Mouse (Mus musculus): ENCODE results near the gene Nr3c2. TPM values are rescaled to one million over a fixed set of nuclear protein-coding genes. Genes with fewer than 3 reads are reported as not detected.

Nr3c2 gene
- polyA plus RNA-seq, 1 experiment from 2014 or later: 4.9 TPM

DNA sequence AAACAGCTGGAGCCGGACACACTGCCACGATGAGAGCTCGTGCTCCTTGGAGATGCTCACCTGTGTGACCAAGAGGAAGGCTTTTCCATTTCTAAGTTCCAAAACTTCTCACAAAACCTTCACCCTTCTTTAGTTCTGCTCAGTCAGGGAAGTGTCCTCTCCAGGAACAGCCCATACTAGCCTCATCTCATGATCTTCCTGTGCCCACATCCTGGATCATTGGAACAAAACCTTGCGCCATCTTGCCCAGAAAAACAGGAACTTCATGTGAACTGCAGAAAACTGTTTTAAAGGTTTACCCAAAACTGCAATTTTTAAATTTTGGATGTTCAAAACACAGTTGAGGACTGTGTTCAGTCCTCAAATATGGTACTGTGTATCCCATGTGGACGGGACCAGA lies 142.0 kb downstream of the Nr3c2 start:
- no peak overlapping the region for H3K27ac ChIP-seq (replicated peaks)
- H3K4me1 ChIP-seq (replicated peaks): no peaks in the 10 kb centered on the region
- H3K4me2 ChIP-seq: no peak overlapping the region
- no peak for ATAC-seq (ENCODE audit: low read depth)
- no peak overlapping the region for H3K9ac ChIP-seq
- H3K27me3 ChIP-seq: no peaks in the 10 kb centered on the region
- no peaks in the 10 kb centered on the region for H3K9me3 ChIP-seq
- no peak overlapping the region for H3K4me3 ChIP-seq
- 87% methylated on average over 5 of the region's 5 CpGs for whole genome bisulfite sequencing
- H3K36me3 ChIP-seq: no peaks in the 10 kb centered on the region

DNA sequence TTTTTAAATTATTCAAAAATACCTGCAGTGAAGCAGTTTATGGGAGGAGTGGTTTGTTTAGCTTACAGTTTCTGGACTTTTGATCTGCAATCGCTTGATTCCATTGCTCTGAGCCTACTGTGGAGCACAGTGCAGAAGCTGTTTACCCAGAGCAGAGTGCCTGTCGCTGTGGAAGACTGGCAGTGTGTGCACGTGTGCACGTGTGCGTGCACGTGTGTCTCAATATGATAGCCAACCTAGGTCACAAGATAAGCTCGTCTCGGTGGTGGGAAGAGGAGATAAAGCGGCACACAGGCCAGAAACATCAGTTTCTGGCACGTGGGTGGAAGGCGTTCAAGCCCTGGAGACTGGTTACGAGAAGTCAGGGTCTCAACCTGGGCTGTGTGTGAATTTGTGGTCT lies 145.6 kb downstream of the Nr3c2 start:
- Histone ChIP-seq H3K36me3 (no peaks in the 10 kb centered on the region), H3K4me1 (replicated peaks) (no peaks in the 10 kb centered on the region), H3K4me3 (no peak overlapping the region), H3K9me3 (no peaks in the 10 kb centered on the region), H3K9ac (no peak overlapping the region), H3K27ac (replicated peaks) (no peak overlapping the region), H3K4me2 (no peak overlapping the region), H3K27me3 (no peaks in the 10 kb centered on the region)
- 88% methylated on average over 12 of the region's 12 CpGs for whole genome bisulfite sequencing
- no peak for ATAC-seq (ENCODE audit: low read depth)

DNA sequence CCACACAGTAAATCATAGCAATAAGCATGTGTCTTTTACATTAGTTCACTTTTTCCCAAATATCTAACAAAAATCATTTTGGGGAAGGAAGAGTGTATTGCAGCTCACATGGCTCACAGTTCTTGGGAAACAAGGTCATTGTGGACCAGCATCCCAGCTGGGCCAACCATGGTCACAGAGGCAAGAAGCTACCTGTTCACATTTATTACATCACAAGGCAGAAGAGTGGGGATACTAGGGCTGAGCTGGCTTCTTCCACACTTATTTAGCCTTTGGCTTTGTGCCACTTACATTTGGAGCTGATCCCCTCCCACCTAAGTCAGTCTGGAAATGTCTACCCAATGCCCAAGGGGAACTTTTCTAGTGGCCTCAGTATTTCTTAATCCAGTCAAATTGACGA lies 146.5 kb downstream of the Nr3c2 start:
- Histone ChIP-seq H3K4me2 (no peak overlapping the region), H3K27me3 (no peaks in the 10 kb centered on the region), H3K9ac (no peak overlapping the region), H3K4me3 (no peak overlapping the region), H3K9me3 (no peaks in the 10 kb centered on the region), H3K4me1 (replicated peaks) (no peaks in the 10 kb centered on the region), H3K27ac (replicated peaks) (no peak overlapping the region), H3K36me3 (no peaks in the 10 kb centered on the region)
- WGBS: 86% methylated on average over 1 of the region's 1 CpGs
- no peak for ATAC-seq (ENCODE audit: low read depth)

DNA sequence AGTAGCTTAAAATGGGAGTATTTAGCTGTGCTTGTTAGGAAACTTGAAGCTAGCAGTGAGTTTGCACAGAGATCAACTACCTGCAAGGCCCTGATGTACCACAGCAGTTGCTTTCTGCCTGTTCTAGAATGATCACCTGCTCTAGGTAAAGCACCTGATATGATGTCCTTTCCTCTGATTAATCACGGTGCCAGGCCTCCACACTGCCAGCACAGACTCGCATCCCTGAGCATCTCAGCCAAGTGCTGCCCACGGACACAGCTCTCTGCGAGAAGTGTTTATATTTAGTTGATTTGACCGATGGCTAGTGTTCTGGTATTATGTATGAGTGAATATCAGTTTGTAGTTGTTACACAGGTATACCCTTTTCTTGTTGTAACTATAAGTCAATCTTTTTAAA lies 147.0 kb downstream of the Nr3c2 start:
- 94% methylated on average over 5 of the region's 5 CpGs for WGBS
- Histone ChIP-seq H3K9me3 (no peaks in the 10 kb centered on the region), H3K4me2 (no peak overlapping the region), H3K4me1 (replicated peaks) (no peaks in the 10 kb centered on the region), H3K27me3 (no peaks in the 10 kb centered on the region), H3K27ac (replicated peaks) (no peak overlapping the region), H3K9ac (no peak overlapping the region), H3K36me3 (no peaks in the 10 kb centered on the region), H3K4me3 (no peak overlapping the region)
- ATAC-seq (ENCODE audit: low read depth): no peak

DNA sequence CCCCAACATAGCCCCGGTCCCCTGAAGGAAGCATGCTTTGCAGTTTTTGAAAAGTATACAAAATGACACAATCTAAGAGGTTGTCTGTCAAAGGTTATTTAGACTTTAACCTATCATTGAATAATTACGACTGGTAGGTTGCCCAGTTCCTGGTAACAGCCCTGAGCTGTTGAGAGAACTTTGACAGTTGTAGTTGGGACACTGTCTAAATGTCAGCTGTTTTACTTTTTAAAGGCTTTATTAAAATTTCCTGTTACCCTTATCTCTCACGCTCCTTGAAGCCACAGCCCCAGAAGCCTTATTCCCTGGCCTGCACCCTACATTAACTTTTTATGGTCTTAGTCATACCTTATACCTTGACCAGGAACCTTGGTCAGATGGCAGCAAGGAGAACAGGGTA lies 147.5 kb downstream of the Nr3c2 start:
- Histone ChIP-seq H3K9me3 (no peaks in the 10 kb centered on the region), H3K36me3 (no peaks in the 10 kb centered on the region), H3K4me1 (replicated peaks) (no peaks in the 10 kb centered on the region), H3K9ac (no peak overlapping the region), H3K27ac (replicated peaks) (no peak overlapping the region), H3K27me3 (no peaks in the 10 kb centered on the region), H3K4me2 (no peak overlapping the region), H3K4me3 (no peak overlapping the region)
- 83% methylated on average over 3 of the region's 3 CpGs for WGBS
- ATAC-seq (ENCODE audit: low read depth): no peak

DNA sequence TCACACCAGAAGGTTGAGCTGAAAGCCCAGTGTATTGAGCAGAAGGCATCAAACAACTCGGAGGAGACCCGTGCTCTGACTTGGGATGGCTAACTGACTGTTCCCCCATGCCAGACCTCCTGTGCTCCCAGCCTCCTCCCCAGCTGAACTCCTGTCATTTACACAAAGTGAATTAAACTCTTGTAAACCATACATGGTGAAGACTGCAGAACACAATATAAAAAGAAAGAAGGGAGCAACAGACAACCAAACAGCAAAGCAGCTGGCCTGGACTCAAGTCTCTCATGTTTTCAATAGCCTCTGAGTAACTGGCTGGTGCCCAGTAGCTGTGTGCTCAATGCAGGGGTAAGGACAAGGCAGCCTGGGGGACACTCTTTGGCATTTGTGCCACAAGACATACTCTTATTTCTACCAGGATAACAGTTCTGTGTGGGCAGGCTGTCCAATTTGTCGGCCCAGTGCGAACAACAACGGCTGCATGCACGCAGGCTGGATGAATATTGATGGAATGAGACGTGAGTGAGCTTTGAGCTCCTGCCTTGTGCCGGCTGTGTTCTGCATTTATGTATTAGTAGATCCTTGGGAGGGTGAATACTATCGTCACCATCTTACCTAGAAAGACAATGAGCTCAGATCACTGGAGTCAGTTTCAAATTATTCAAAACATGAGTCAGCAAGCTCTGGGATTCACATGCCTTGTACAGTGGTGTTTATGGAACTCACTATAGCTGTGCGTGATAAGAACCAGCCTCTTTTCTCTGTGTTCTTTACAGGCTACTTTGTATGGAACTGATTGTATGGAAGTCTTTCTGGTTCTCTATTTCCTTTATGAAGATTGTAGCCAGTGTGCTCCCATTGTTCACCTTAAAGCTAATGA lies 152.4 kb downstream of the Nr3c2 start:
- no peak overlapping the region for H3K9ac ChIP-seq
- H3K36me3 ChIP-seq: no peaks in the 10 kb centered on the region
- no peaks in the 10 kb centered on the region for H3K27me3 ChIP-seq
- no peaks in the 10 kb centered on the region for H3K4me1 ChIP-seq (replicated peaks)
- H3K4me2 ChIP-seq: no peak overlapping the region
- no peak overlapping the region for H3K27ac ChIP-seq (replicated peaks)
- no peaks in the 10 kb centered on the region for H3K9me3 ChIP-seq
- ATAC-seq (ENCODE audit: low read depth): no peak
- H3K4me3 ChIP-seq: no peak overlapping the region
- WGBS: 86% methylated on average over 10 of the region's 10 CpGs

DNA sequence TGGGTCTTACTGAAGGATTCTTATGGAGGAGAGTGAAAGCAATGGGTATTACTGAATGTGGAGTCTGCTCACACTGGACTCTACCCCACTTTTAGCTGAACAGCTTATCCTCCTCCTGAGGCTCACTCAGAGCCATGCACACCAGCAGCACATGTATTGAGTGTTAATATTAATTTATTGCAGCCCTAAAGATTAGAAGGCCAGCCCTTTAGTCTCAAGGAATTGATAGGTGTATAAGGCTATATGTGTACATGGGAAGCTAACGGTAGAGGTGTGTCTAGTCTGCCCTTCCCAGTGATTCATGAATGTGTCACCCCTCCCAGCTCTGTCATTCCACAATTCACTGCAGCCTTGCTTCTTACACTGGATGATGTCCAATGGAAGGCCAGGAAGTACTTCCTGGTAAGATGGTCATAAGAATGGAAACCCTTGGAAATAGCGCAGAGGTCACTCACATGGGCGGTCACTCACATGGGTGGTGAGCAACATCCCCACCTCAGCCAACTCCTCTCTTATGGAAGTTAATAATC lies 156.3 kb downstream of the Nr3c2 start:
- no peak overlapping the region for H3K4me3 ChIP-seq
- no peaks in the 10 kb centered on the region for H3K27me3 ChIP-seq
- no peak for ATAC-seq (ENCODE audit: low read depth)
- WGBS: 92% methylated on average over 3 of the region's 3 CpGs
- H3K9ac ChIP-seq: no peak overlapping the region
- H3K27ac ChIP-seq (replicated peaks): no peak overlapping the region
- H3K36me3 ChIP-seq: no peaks in the 10 kb centered on the region
- H3K4me2 ChIP-seq: no peak overlapping the region
- no peaks in the 10 kb centered on the region for H3K4me1 ChIP-seq (replicated peaks)
- no peaks in the 10 kb centered on the region for H3K9me3 ChIP-seq

DNA sequence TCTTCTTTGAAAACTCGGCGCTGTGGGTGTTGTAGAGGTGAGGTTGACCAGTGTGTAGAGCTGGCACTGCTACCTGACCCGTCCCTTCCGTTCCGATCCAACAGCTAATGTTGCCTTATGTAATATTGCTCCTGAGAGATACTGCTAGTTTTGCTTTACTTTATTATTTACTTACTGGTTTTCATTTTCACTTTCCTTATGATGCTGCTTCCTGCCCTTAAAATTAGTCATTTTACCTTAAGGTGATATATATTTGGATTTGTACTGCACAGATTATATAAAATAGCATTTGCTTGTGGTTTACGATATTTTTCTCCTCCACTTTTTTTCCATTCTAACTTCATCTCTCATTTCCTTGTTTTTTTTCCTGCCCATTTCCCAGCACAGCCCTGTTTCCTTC lies 157.6 kb downstream of the Nr3c2 start:
- Histone ChIP-seq H3K36me3 (no peaks in the 10 kb centered on the region), H3K4me3 (no peak overlapping the region), H3K27ac (replicated peaks) (no peak overlapping the region), H3K9me3 (no peaks in the 10 kb centered on the region), H3K4me2 (no peak overlapping the region), H3K27me3 (no peaks in the 10 kb centered on the region), H3K9ac (no peak overlapping the region), H3K4me1 (replicated peaks) (no peaks in the 10 kb centered on the region)
- 92% methylated on average over 6 of the region's 6 CpGs for whole genome bisulfite sequencing
- no peak for ATAC-seq (ENCODE audit: low read depth)

DNA sequence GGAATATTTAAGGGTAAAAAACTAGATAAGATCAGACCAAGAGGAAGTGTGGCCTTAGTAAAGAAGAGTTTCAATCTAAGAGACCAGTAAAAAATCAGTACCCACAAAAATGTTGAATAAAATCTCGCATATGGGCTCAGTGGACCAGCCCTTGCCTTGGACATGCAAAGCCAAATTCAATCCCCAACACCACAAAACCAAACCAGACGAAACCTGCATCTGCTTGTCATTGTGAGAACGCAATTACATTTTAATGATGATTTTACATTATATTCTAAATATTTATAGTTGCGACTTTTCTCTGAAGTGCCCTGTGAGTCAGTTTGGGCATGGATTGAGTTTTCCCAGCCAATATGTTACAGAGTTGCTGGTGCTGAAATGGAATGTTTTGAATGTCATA lies 183.4 kb downstream of the Nr3c2 start:
- Histone ChIP-seq H3K4me3 (no peak overlapping the region), H3K4me1 (replicated peaks) (no peaks in the 10 kb centered on the region), H3K27ac (replicated peaks) (no peak overlapping the region), H3K27me3 (no peaks in the 10 kb centered on the region), H3K9ac (no peak overlapping the region), H3K9me3 (no peaks in the 10 kb centered on the region), H3K36me3 (no peaks in the 10 kb centered on the region), H3K4me2 (no peak overlapping the region)
- ATAC-seq (ENCODE audit: low read depth): no peak
- WGBS: 89% methylated on average over 4 of the region's 4 CpGs

DNA sequence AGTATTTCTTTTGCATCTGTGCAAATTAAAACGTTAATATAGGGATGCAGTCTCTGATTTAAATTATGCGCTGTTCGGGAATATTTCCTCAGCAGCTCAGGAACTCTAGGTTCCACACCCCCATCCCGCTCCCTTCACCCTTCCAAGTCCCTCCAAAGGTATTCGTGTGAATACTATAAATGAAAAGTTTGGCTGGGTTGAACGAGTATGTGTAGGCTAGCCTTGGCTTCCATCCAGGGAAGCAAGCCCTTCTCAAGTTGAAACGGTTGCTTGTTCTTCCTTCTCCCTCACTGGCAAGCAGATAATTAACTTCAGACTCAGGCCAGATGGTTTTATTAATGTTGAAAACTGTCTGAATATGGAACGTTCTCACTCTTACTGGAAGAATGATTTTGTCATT lies 186.8 kb downstream of the Nr3c2 start:
- Histone ChIP-seq H3K4me3 (no peak overlapping the region), H3K27me3 (no peaks in the 10 kb centered on the region), H3K27ac (replicated peaks) (no peak overlapping the region), H3K4me1 (replicated peaks) (no peaks in the 10 kb centered on the region), H3K4me2 (no peak overlapping the region), H3K9me3 (no peaks in the 10 kb centered on the region), H3K36me3 (no peaks in the 10 kb centered on the region), H3K9ac (no peak overlapping the region)
- no peak for ATAC-seq (ENCODE audit: low read depth)
- WGBS: 79% methylated on average over 8 of the region's 8 CpGs

DNA sequence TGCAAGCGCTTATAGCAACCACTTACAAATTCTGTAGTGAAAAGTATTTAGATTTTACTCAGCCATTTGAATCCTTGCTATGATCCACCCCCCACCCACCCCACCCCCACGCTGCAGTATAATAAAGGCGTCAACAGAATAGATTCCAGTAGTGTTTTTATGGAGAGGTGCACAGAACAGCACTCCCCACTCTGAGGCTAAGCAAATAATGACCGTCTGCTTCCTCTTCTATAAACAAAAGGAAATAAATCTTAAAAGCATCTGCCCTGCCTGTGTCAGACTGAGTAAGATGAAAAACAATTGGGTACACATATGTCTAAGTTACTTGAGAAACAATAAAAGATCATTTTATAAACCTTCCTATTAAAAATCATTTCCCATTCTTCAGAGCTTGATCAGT lies 197.5 kb downstream of the Nr3c2 start:
- Histone ChIP-seq H3K9me3 (no peaks in the 10 kb centered on the region), H3K36me3 (no peaks in the 10 kb centered on the region), H3K4me3 (no peak overlapping the region), H3K9ac (no peak overlapping the region), H3K27me3 (no peaks in the 10 kb centered on the region), H3K27ac (replicated peaks) (no peak overlapping the region), H3K4me1 (replicated peaks) (no peaks in the 10 kb centered on the region), H3K4me2 (no peak overlapping the region)
- 43% methylated on average over 4 of the region's 4 CpGs for WGBS
- ATAC-seq (ENCODE audit: low read depth): no peak

DNA sequence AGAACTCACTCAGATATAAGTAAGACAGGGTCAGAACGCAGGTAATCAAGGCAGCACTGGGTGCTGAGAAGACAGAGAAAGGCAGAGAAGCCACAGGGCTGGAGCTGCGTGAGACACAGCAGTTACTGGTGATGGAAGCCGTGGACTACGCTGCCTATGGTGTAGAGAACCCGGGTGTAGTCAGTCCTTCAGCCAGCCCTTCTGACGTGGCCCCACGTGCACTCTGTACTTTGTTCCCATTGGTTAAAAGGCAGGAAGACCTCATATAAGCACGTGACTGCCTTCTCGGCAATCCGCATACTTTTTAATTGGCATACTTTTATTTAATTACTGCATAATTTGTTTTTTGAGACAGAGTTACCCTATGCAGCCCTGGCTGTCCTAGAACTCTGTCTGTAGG lies 198.9 kb downstream of the Nr3c2 start:
- Histone ChIP-seq H3K9me3 (no peaks in the 10 kb centered on the region), H3K27ac (replicated peaks) (no peak overlapping the region), H3K27me3 (no peaks in the 10 kb centered on the region), H3K4me3 (no peak overlapping the region), H3K9ac (no peak overlapping the region), H3K4me2 (no peak overlapping the region), H3K36me3 (no peaks in the 10 kb centered on the region), H3K4me1 (replicated peaks) (no peaks in the 10 kb centered on the region)
- no peak for ATAC-seq (ENCODE audit: low read depth)
- 87% methylated on average over 10 of the region's 10 CpGs for WGBS

DNA sequence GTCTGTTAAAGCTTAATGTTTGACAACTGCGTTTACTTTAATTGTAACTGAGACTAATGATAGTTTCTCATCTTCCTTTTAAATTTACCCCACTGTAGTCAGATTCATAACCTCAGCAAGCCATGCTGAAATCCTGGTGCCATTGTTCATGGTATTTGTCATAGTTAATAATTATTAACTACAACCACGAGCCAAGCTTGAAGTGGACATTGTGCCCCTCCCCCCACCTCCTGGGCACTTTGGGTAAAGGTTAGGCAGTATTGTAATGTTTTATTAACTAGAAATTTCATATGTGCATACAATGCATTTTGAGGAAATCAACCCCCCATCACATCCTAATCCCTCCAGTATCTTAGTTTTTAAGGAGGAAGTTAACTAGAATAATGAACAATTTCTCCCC lies 201.1 kb downstream of the Nr3c2 start:
- no peak for ATAC-seq (ENCODE audit: low read depth)
- H3K27me3 ChIP-seq: no peaks in the 10 kb centered on the region
- H3K4me3 ChIP-seq: no peak overlapping the region
- H3K27ac ChIP-seq (replicated peaks): no peak overlapping the region
- no peaks in the 10 kb centered on the region for H3K36me3 ChIP-seq
- 84% methylated on average over 2 of the region's 2 CpGs for WGBS
- H3K4me1 ChIP-seq (replicated peaks): no peaks in the 10 kb centered on the region
- no peak overlapping the region for H3K9ac ChIP-seq
- no peak overlapping the region for H3K4me2 ChIP-seq
- no peaks in the 10 kb centered on the region for H3K9me3 ChIP-seq
